Mouse (Mus musculus) gastrocnemius, postnatal 36 days (tissue): ENCODE data around the gene Lin7b. TPM values are rescaled to one million over a fixed set of nuclear protein-coding genes. Genes with fewer than 3 reads are reported as not detected.

ENCODE experiments used
- DNase-seq, 2 experiments: peaks; one replicate each; pipeline ENCODE4 v3.0.0; 2022
- intact Hi-C: fragments of 180-260 bp; cut with DNase I; formaldehyde crosslinking; loops from one replicate; pipeline ENCODE4 v1.15.1; 2025
- long read RNA-seq, 2 experiments: library from polyadenylated mRNA; stranded (forward); transcript quantifications; one replicate each; pipeline ENCODE4 v2.0.0; 2021
- total RNA-seq, 2 experiments: library from RNA; stranded (reverse); gene quantifications; 2 replicates each; pipeline ENCODE4 v1.2.3; 2021

Lin7b gene
- not detected for total RNA-seq
- long read RNA-seq, experiment 1 = 0 reads
- long read RNA-seq, experiment 2, partial matches to known transcripts = 0 of 1 reads
- long read RNA-seq, experiment 2, other reads (novel, unspliced or antisense) = 0 of 1 reads

- intact Hi-C loops = no loop called here
- DNase-seq = peak; percentile 75 to 78
These were observed at the start of gene Lin7b for GRCm38 (mm10) chr7:45370475-45371311. Gene Lin7b (minus strand): TSS chr7:45370583.

- no peak for DNase-seq
- intact Hi-C loops = no loop called here
These were observed 47.6 kb upstream of the Lin7b start for GRCm38 (mm10) chr7:45417962-45418492.

- intact Hi-C loops = no loop called here
- no peak for DNase-seq
These were observed 45.3 kb upstream of the Lin7b start for GRCm38 (mm10) chr7:45415636-45416035.

- intact Hi-C loops = no loop called here
- DNase-seq = no peak
These were observed 44.4 kb upstream of the Lin7b start for GRCm38 (mm10) chr7:45414740-45415224.

GRCm38 (mm10) chr7:45413864-45414739, 43.7 kb upstream of the Lin7b start:
- no peak for DNase-seq
- intact Hi-C loops = no loop called here

GRCm38 (mm10) chr7:45413113-45413863, 42.9 kb upstream of the Lin7b start, which contains the start of gene Ntf5:
Gene Ntf5 (plus strand): TSS chr7:45413695.
- intact Hi-C loops = no loop called here
- no peak for DNase-seq

GRCm38 (mm10) chr7:45412421-45412820, 42.0 kb upstream of the Lin7b start:
- DNase-seq = peak in 1 of 2 experiments; percentile 40
- intact Hi-C loops = no loop called here

GRCm38 (mm10) chr7:45409497-45410163, 39.2 kb upstream of the Lin7b start:
- intact Hi-C loops = no loop called here
- DNase-seq = no peak

- no peak for DNase-seq
- intact Hi-C loops = no loop called here
These were observed 38.6 kb upstream of the Lin7b start for GRCm38 (mm10) chr7:45408949-45409348.

GRCm38 (mm10) chr7:45408351-45408750, 38.0 kb upstream of the Lin7b start:
- DNase-seq = no peak
- intact Hi-C loops = no loop called here

- intact Hi-C loops = no loop called here
- DNase-seq = no peak
These were observed 37.5 kb upstream of the Lin7b start for GRCm38 (mm10) chr7:45407836-45408235.

- intact Hi-C loops = loop anchor here (1.0 kb wide), 1 partner anchor 32 kb away; the partner anchor contains the start of gene Ruvbl2
- DNase-seq = peak; percentile 67 to 72
These were observed 36.1 kb upstream of the Lin7b start for GRCm38 (mm10) chr7:45406157-45407156.

- DNase-seq = peak; percentile 74 to 80
- intact Hi-C loops = loop anchor here (1.0 kb wide), 1 partner anchor 33 kb away; the partner anchor contains the start of gene Ruvbl2
These were observed 35.0 kb upstream of the Lin7b start, which contains the start of gene Kcna7 for GRCm38 (mm10) chr7:45405091-45406075. Gene Kcna7 (plus strand): TSS chr7:45405653.

- intact Hi-C loops = no loop called here
- peak in 1 of 2 experiments; percentile 57 for DNase-seq
These were observed 33.3 kb upstream of the Lin7b start for GRCm38 (mm10) chr7:45403532-45404261.

- no peak for DNase-seq
- intact Hi-C loops = no loop called here
These were observed 31.2 kb upstream of the Lin7b start for GRCm38 (mm10) chr7:45401521-45402085.

GRCm38 (mm10) chr7:45396787-45397186, 26.4 kb upstream of the Lin7b start:
- intact Hi-C loops = loop anchor here (5.0 kb wide), 1 partner anchor 94 kb away; no protein-coding TSS in a partner anchor
- DNase-seq = no peak
